Mouse (Mus musculus) midbrain, embryonic 15.5 days (tissue): Measurements from ENCODE around the gene Tada2b. TPM values are rescaled to one million over a fixed set of nuclear protein-coding genes. Genes with fewer than 3 reads are reported as not detected.

Experiments used
- ATAC-seq: fragments of 200-750 bp; cut with Nextera tagmentation; replicated peaks from 2 replicates; pipeline ENCODE4 v1.8.0; 2017; ENCODE audit warnings: moderate TSS enrichment
- H3K27ac ChIP-seq: fragments of 300-500 bp; sonication (generic); 2 replicates; pipeline ENCODE4 v1.5.1; 2015; ENCODE audit warnings: mild to moderate bottlenecking, inconsistent platforms
- H3K27me3 ChIP-seq: fragments of 300-500 bp; sonication (generic); replicated peaks from 2 replicates; pipeline ENCODE4 v1.6.1; 2015; ENCODE audit warnings: inconsistent platforms
- H3K36me3 ChIP-seq: fragments of 300-500 bp; sonication (generic); replicated peaks from 2 replicates; pipeline ENCODE4 v1.6.1; 2015; ENCODE audit warnings: inconsistent platforms
- H3K4me1 ChIP-seq: fragments of 300-500 bp; sonication (generic); 2 replicates; pipeline ENCODE4 v1.6.1; 2015; ENCODE audit warnings: inconsistent platforms
- H3K4me2 ChIP-seq: fragments of 300-500 bp; sonication (generic); 2 replicates; pipeline ENCODE4 v1.6.1; 2015; ENCODE audit warnings: inconsistent platforms, mild to moderate bottlenecking, moderate library complexity
- H3K4me3 ChIP-seq: fragments of 300-500 bp; sonication (generic); 2 replicates; pipeline ENCODE4 v1.5.1; 2015; ENCODE audit warnings: mild to moderate bottlenecking, inconsistent platforms
- H3K9ac ChIP-seq: fragments of 300-500 bp; sonication (generic); 2 replicates; pipeline ENCODE4 v1.6.1; 2015; ENCODE audit warnings: mild to moderate bottlenecking, inconsistent platforms
- H3K9me3 ChIP-seq: fragments of 300-500 bp; sonication (generic); 2 replicates; pipeline ENCODE4 v1.6.1; 2016; ENCODE audit warnings: inconsistent platforms
- WGBS: fragments of 180-500 bp; shearing (Covaris S2); methylation state at CpG from one replicate; pipeline ENCODE4 v1.1.7; 2015; ENCODE audit warnings: mixed read lengths; 5-methylcytosine and 5-hydroxymethylcytosine counted together
- polyA plus RNA-seq: library from polyadenylated mRNA; unstranded; fragments of >200 nt; fragmentation: Nextera tagmentation; extraction: Ambion mirVana; gene quantifications from 2 replicates; pipeline ENCODE4 v1.2.1, GENCODE M21; 2015

The Tada2b gene
- polyA plus RNA-seq, 1 experiment from 2014 or later: 3.2 TPM

- Histone ChIP-seq H3K27me3 (no peaks in the 10 kb centered on the region), H3K9me3 (no peaks in the 10 kb centered on the region), H3K4me1 (no peaks in the 10 kb centered on the region), H3K9ac (no peak overlapping the region), H3K27ac (no peak overlapping the region), H3K4me3 (no peak overlapping the region), H3K4me2 (no peak overlapping the region), H3K36me3 (peaks cover 53% of the 10 kb centered on the region)
- 95% methylated on average over 2 of the region's 2 CpGs for WGBS
- ATAC-seq: no peak
Measured at GRCm38 (mm10) chr5:36510956-36511355, 26.9 kb upstream of the Tada2b start.

GRCm38 (mm10) chr5:36508351-36508750 is 24.3 kb upstream of the Tada2b start:
- Histone ChIP-seq H3K36me3 (peaks cover 70% of the 10 kb centered on the region), H3K4me1 (no peaks in the 10 kb centered on the region), H3K4me3 (no peak overlapping the region), H3K27ac (no peak overlapping the region), H3K4me2 (no peak overlapping the region), H3K9me3 (no peaks in the 10 kb centered on the region), H3K27me3 (no peaks in the 10 kb centered on the region), H3K9ac (no peak overlapping the region)
- ATAC-seq: no peak
- 90% methylated on average over 10 of the region's 10 CpGs for WGBS

- H3K27me3 ChIP-seq: no peaks in the 10 kb centered on the region
- ATAC-seq: no peak
- no peaks in the 10 kb centered on the region for H3K4me1 ChIP-seq
- H3K4me2 ChIP-seq: no peak overlapping the region
- no peak overlapping the region for H3K27ac ChIP-seq
- H3K36me3 ChIP-seq: peaks cover 63% of the 10 kb centered on the region
- H3K9me3 ChIP-seq: no peaks in the 10 kb centered on the region
- H3K9ac ChIP-seq: no peak overlapping the region
- 70% methylated on average over 5 of the region's 5 CpGs for WGBS
- no peak overlapping the region for H3K4me3 ChIP-seq
Measured at GRCm38 (mm10) chr5:36505643-36506042, 21.6 kb upstream of the Tada2b start.

- Histone ChIP-seq H3K36me3 (peaks cover 62% of the 10 kb centered on the region), H3K27me3 (no peaks in the 10 kb centered on the region), H3K4me2 (no peak overlapping the region), H3K4me3 (no peak overlapping the region), H3K9me3 (no peaks in the 10 kb centered on the region), H3K9ac (no peak overlapping the region), H3K27ac (no peak overlapping the region), H3K4me1 (no peaks in the 10 kb centered on the region)
- ATAC-seq: no peak
- 80% methylated on average over 7 of the region's 7 CpGs for WGBS
Measured at GRCm38 (mm10) chr5:36505235-36505634, 21.1 kb upstream of the Tada2b start.

- Histone ChIP-seq H3K27ac (no peak overlapping the region), H3K4me1 (no peaks in the 10 kb centered on the region), H3K4me2 (no peak overlapping the region), H3K27me3 (no peaks in the 10 kb centered on the region), H3K9me3 (no peaks in the 10 kb centered on the region), H3K36me3 (peaks cover 47% of the 10 kb centered on the region), H3K9ac (no peak overlapping the region), H3K4me3 (no peak overlapping the region)
- 97% methylated on average over 9 of the region's 9 CpGs for WGBS
- no peak for ATAC-seq
Measured at GRCm38 (mm10) chr5:36494709-36495108, 10.6 kb upstream of the Tada2b start.

GRCm38 (mm10) chr5:36493919-36494318 is 9.8 kb upstream of the Tada2b start:
- Histone ChIP-seq H3K27ac (no peak overlapping the region), H3K9me3 (no peaks in the 10 kb centered on the region), H3K4me2 (no peak overlapping the region), H3K27me3 (no peaks in the 10 kb centered on the region), H3K4me3 (no peak overlapping the region), H3K9ac (no peak overlapping the region), H3K36me3 (peaks cover 45% of the 10 kb centered on the region), H3K4me1 (no peaks in the 10 kb centered on the region)
- ATAC-seq: no peak
- WGBS: 91% methylated on average over 6 of the region's 6 CpGs

- whole genome bisulfite sequencing: 43% methylated on average over 2 of the region's 2 CpGs
- no peak overlapping the region for H3K4me2 ChIP-seq
- no peak for ATAC-seq
Measured at GRCm38 (mm10) chr5:36489225-36489624, 5.1 kb upstream of the Tada2b start.

GRCm38 (mm10) chr5:36485306-36485705 is 1.2 kb upstream of the Tada2b start:
- ATAC-seq: no peak
- Histone ChIP-seq H3K4me3 (peak overlapping the region; percentile 95), H3K36me3 (no peaks in the 10 kb centered on the region), H3K27ac (no peak overlapping the region), H3K4me2 (peak overlapping the region; percentile 92), H3K9me3 (no peaks in the 10 kb centered on the region), H3K27me3 (no peaks in the 10 kb centered on the region), H3K4me1 (peaks cover 39% of the 10 kb centered on the region), H3K9ac (no peak overlapping the region)
- 43% methylated on average over 19 of the region's 19 CpGs for WGBS

More at GRCm38 (mm10) chr5:36489225-36489624, 5.1 kb upstream of the Tada2b start:
- Histone ChIP-seq H3K9me3 (no peaks in the 10 kb centered on the region), H3K27ac (no peak overlapping the region), H3K4me1 (peaks cover 12% of the 10 kb centered on the region), H3K9ac (no peak overlapping the region), H3K4me3 (no peak overlapping the region), H3K36me3 (peaks cover 25% of the 10 kb centered on the region), H3K27me3 (no peaks in the 10 kb centered on the region)

- peak; percentile 68 for ATAC-seq
- WGBS: 1% methylated on average over 53 of the region's 58 CpGs
- H3K4me1 ChIP-seq: peaks cover 42% of the 10 kb centered on the region
Measured at GRCm38 (mm10) chr5:36483203-36484101, 633 bp downstream of the Tada2b start.

GRCm38 (mm10) chr5:36481114-36481513 is 3.0 kb downstream of the Tada2b start:
- Histone ChIP-seq H3K9ac (no peak overlapping the region), H3K4me1 (peaks cover 42% of the 10 kb centered on the region), H3K4me3 (no peak overlapping the region), H3K27ac (no peak overlapping the region), H3K9me3 (no peaks in the 10 kb centered on the region), H3K27me3 (no peaks in the 10 kb centered on the region), H3K4me2 (no peak overlapping the region), H3K36me3 (0 out of 2 replicates have a peak, but pooled peaks cover 2% of the 10 kb centered on the region)
- 77% methylated on average over 1 of the region's 1 CpGs for WGBS
- no peak for ATAC-seq

More at GRCm38 (mm10) chr5:36483203-36484101, 633 bp downstream of the Tada2b start:
- H3K27me3 ChIP-seq: no peaks in the 10 kb centered on the region
- no peaks in the 10 kb centered on the region for H3K9me3 ChIP-seq
- H3K36me3 ChIP-seq: no peaks in the 10 kb centered on the region
- H3K4me2 ChIP-seq: peak overlapping the region; percentile 70
- H3K9ac ChIP-seq: peak overlapping the region; percentile 94
- peak overlapping the region; percentile 95 for H3K4me3 ChIP-seq
- H3K27ac ChIP-seq: peak overlapping the region; percentile 84

- no peak overlapping the region for H3K9ac ChIP-seq
- no peaks in the 10 kb centered on the region for H3K27me3 ChIP-seq
- no peak overlapping the region for H3K27ac ChIP-seq
- H3K9me3 ChIP-seq: no peaks in the 10 kb centered on the region
- peaks cover 38% of the 10 kb centered on the region for H3K4me1 ChIP-seq
- 92% methylated on average over 4 of the region's 4 CpGs for WGBS
- H3K36me3 ChIP-seq: 0 out of 2 replicates have a peak, but pooled peaks cover 3% of the 10 kb centered on the region
- no peak for ATAC-seq
- no peak overlapping the region for H3K4me2 ChIP-seq
- no peak overlapping the region for H3K4me3 ChIP-seq
Measured at GRCm38 (mm10) chr5:36480398-36480797, 3.7 kb downstream of the Tada2b start.

- Histone ChIP-seq H3K9ac (no peak overlapping the region), H3K27me3 (no peaks in the 10 kb centered on the region), H3K4me3 (no peak overlapping the region), H3K36me3 (0 out of 2 replicates have a peak, but pooled peaks cover 3% of the 10 kb centered on the region), H3K9me3 (no peaks in the 10 kb centered on the region), H3K4me1 (peaks cover 32% of the 10 kb centered on the region), H3K4me2 (no peak overlapping the region), H3K27ac (no peak overlapping the region)
- WGBS: 64% methylated on average over 2 of the region's 2 CpGs
- ATAC-seq: no peak
Measured at GRCm38 (mm10) chr5:36479735-36480134, 4.3 kb downstream of the Tada2b start.
